Mouse (Mus musculus) liver, embryonic 14.5 days (tissue): ENCODE measurements around the gene Cerk. TPM values are rescaled to one million over a fixed set of nuclear protein-coding genes. Genes with fewer than 3 reads are reported as not detected.
"Not testable (repeated sequence)": the region's sequence is repeated elsewhere in the genome, so short reads cannot be mapped to it uniquely, and the experiment has no call there.

Experiments
- ATAC-seq: fragments of 200-750 bp; cut with Nextera tagmentation; 2 replicates; pipeline ENCODE4 v1.8.0; 2017; ENCODE audit warnings: moderate number of reproducible peaks, mild to moderate bottlenecking, moderate library complexity; ENCODE audit not compliant: insufficient read depth
- DNase-seq, 3 experiments: peaks; one replicate each; pipeline ENCODE4 v3.0.0-alpha.2; 2012 to 2013; ENCODE audit warnings: low read depth in 3 of 3, low spot score in 3 of 3
- H3K27ac ChIP-seq: fragments of 300-500 bp; sonication (generic); 2 replicates; pipeline ENCODE4 v1.5.1; 2014; ENCODE audit warnings: moderate library complexity, mild to moderate bottlenecking, control low read depth, inconsistent platforms
- H3K27me3 ChIP-seq: fragments of 300-500 bp; sonication (generic); 2 replicates; pipeline ENCODE4 v1.6.1; 2014; ENCODE audit warnings: mild to moderate bottlenecking, low read length, moderate library complexity; ENCODE audit not compliant: control insufficient read depth, insufficient read depth
- H3K36me3 ChIP-seq: fragments of 300-500 bp; sonication (generic); replicated peaks from 2 replicates; pipeline ENCODE4 v1.6.1; 2014; ENCODE audit warnings: low read depth; ENCODE audit not compliant: control insufficient read depth, insufficient read depth
- H3K4me1 ChIP-seq, 2 experiments: fragments of 200-500 bp in 1 of 2; fragments of 300-500 bp in 1 of 2; sonication (generic) in 1 of 2; replicated peaks; 2 replicates each; pipeline ENCODE4 v1.6.1; 2012 to 2014; ENCODE audit warnings: antibody characterized with exemption in 1 of 2, inconsistent platforms in 1 of 2, low read length in 1 of 2; ENCODE audit not compliant: control insufficient read depth in 2 of 2, insufficient read depth in 2 of 2
- H3K4me2 ChIP-seq: fragments of 300-500 bp; sonication (generic); 2 replicates; pipeline ENCODE4 v1.6.1; 2014; ENCODE audit warnings: low read depth, mild to moderate bottlenecking, control low read depth, moderate library complexity
- H3K4me3 ChIP-seq, 2 experiments: fragments of 200-500 bp in 1 of 2; fragments of 300-500 bp in 1 of 2; sonication (generic) in 1 of 2; 2 replicates each; pipeline ENCODE4 v1.5.1; 2012 to 2014; ENCODE audit warnings: low read depth in 2 of 2, low read length in 2 of 2, mild to moderate bottlenecking in 2 of 2, control low read depth in 1 of 2, inconsistent platforms in 1 of 2, moderate library complexity in 1 of 2; ENCODE audit not compliant: insufficient read depth in 1 of 2
- H3K9ac ChIP-seq: fragments of 300-500 bp; sonication (generic); replicated peaks from 2 replicates; pipeline ENCODE4 v1.6.1; 2014; ENCODE audit warnings: mild to moderate bottlenecking, control low read depth, moderate library complexity
- H3K9me3 ChIP-seq: fragments of 300-500 bp; sonication (generic); 2 replicates; pipeline ENCODE4 v1.6.1; 2016; ENCODE audit warnings: low read length, mixed read lengths; ENCODE audit not compliant: control insufficient read depth
- CTCF ChIP-seq: IDR thresholded peaks from 2 replicates; pipeline ENCODE4 v1.5.1; 2016; ENCODE audit warnings: antibody characterized with exemption, low read depth, control low read depth
- EP300 ChIP-seq: IDR thresholded peaks from 2 replicates; pipeline ENCODE4 v1.6.1; 2016; ENCODE audit warnings: antibody characterized with exemption, low read depth
- WGBS: fragments of 180-500 bp; shearing (Covaris S2); extraction: QIAGEN DNeasy Blood & Tissue Kit; methylation state at CpG from one replicate; pipeline ENCODE4 v1.1.7; 2014; ENCODE audit not compliant: insufficient replicate concordance; 5-methylcytosine and 5-hydroxymethylcytosine counted together
- polyA plus RNA-seq, 2 experiments: library from polyadenylated mRNA; depleted of rRNA in 1 of 2; stranded (reverse) in 1 of 2; unstranded in 1 of 2; fragments of >200 nt; fragmentation: Nextera tagmentation in 1 of 2; extraction: Ambion mirVana in 1 of 2; gene quantifications; 2 replicates each; pipeline versions ENCODE4 v1.2.1 to v1.2.3; 2012 to 2014

The Cerk gene
- polyA plus RNA-seq, 2 experiments, result 2.7 to 2.9 TPM

DNA sequence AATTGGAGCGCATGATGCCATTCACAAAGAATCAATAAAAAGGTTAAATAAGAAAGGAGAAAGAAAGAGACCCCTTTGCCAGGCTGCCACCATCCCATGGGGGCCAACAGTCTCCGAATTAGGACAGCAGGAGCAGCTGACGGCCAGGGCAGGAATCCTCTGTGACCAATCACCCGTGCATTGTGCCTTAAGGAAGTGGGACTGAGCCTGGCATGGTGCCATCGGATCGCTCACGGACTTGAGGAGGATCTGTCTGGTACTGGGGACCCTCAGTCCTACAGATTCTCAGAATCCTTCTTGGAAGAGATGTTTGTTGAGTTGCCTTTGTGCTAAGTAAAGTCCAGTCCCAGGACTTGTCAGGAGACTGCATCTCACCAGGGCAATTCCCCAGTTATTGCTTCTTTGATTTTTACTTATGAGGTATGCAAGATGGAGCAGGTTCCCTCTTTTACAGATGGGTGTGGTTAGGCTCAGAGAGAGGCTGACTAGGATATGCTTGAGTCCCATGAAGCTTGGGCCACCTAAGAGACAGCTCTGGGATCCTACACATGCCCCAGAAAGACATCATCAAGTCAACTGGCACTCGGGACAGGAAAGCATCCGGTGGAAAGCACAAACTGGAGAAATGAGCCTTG, 15.9 kb upstream of the Cerk start:
- Histone ChIP-seq H3K4me1 (peaks cover 4 to 17% of the 10 kb centered on the region in 2 experiments; a peak in 2 of 4 replicates), H3K27me3 (no peaks in the 10 kb centered on the region), H3K4me3 (no peak overlapping the region), H3K27ac (no peak overlapping the region), H3K36me3 (no peaks in the 10 kb centered on the region), H3K4me2 (no peak overlapping the region), H3K9me3 (no peaks in the 10 kb centered on the region), H3K9ac (no peak overlapping the region)
- TF ChIP-seq CTCF (no peak), EP300 (no peak)
- DNase-seq (no peak), ATAC-seq (no peak)
- WGBS, result 66% methylated on average over 9 of the region's 9 CpGs

DNA sequence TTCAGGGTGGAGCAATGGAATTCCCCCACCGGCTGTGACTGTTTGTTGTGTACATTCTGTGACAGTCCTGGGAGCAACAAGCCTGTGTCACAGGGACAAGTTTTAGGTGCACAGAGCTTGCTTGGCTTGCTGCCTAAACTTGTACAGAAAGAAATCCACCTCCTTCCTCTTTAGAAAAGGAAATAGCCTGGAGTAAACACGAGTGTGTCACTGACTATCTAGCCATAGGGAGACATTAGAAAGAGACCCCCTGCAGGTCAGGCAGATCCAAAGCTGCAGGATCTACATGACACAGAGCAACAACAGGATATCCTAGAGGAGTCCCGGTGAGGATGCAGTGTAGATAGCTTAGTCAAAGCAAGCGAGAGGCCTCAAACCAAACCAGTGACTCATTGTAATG, 15.2 kb upstream of the Cerk start:
- no peak for TF ChIP-seq EP300
- no peak for TF ChIP-seq CTCF
- Histone ChIP-seq H3K27me3 (no peaks in the 10 kb centered on the region), H3K9me3 (no peaks in the 10 kb centered on the region), H3K4me2 (no peak overlapping the region), H3K9ac (no peak overlapping the region), H3K4me1 (peaks cover 4 to 17% of the 10 kb centered on the region in 2 experiments; a peak in 2 of 4 replicates), H3K27ac (no peak overlapping the region), H3K36me3 (no peaks in the 10 kb centered on the region), H3K4me3 (no peak overlapping the region)
- 22% methylated on average over 4 of the region's 4 CpGs for WGBS
- no peak for ATAC-seq
- no peak for DNase-seq

DNA sequence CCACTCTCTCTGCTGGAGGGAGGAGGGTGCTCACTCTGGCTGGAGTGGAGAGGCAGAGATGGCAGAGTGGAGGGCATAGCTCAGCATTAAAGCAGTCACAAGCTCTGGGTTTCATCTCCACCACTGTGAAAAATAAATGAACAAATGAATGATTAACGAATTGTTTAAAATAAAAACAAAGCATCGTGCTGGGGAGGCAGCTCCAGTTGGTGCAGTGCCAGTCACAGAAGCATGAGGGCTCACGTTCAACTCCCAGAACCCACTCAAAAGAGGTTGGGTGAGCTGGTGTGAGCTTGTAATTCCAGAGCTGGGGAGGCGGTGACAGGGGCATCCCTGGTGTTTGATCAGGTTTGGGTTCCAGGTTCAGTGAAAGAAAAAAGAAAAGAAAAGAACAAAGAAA, 14.2 kb upstream of the Cerk start:
- WGBS, result 51% methylated on average over 4 of the region's 4 CpGs
- Histone ChIP-seq H3K27ac (no peak overlapping the region), H3K9me3 (no peaks in the 10 kb centered on the region), H3K4me3 (no peak overlapping the region), H3K4me2 (no peak overlapping the region), H3K9ac (no peak overlapping the region), H3K36me3 (no peaks in the 10 kb centered on the region), H3K4me1 (peaks cover 4 to 17% of the 10 kb centered on the region in 2 experiments; a peak in 2 of 4 replicates), H3K27me3 (no peaks in the 10 kb centered on the region)
- ATAC-seq (no peak), DNase-seq (no peak)
- TF ChIP-seq CTCF (no peak), EP300 (no peak)

DNA sequence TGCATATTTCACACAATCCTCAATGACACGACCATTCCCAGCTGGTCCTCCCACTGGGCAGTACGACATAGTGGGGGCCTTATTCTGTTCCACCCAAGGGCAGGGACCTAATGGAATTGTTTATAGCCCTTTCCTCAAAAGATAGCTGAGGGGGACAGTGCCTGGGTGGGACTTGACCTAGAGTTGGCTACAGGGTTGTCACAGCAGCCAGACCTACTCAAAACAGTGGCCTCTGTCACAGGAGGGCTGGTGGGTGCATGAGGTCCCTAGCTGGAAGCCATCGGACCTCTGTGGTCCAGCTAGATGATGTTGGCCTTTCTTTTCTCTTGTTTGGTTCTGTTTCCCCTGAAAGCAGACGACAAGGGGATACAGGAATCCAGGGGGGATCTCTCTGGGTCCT, 13.5 kb upstream of the Cerk start:
- H3K27me3 ChIP-seq, result no peaks in the 10 kb centered on the region
- no peak overlapping the region for H3K9ac ChIP-seq
- H3K4me2 ChIP-seq, result no peak overlapping the region
- H3K27ac ChIP-seq, result no peak overlapping the region
- peaks cover 4 to 17% of the 10 kb centered on the region in 2 experiments; a peak in 2 of 4 replicates for H3K4me1 ChIP-seq
- H3K4me3 ChIP-seq, result no peak overlapping the region
- ATAC-seq, result no peak
- TF ChIP-seq EP300 (no peak), CTCF (no peak)
- DNase-seq, result no peak
- H3K9me3 ChIP-seq, result no peaks in the 10 kb centered on the region
- 47% methylated on average over 4 of the region's 4 CpGs for WGBS
- no peaks in the 10 kb centered on the region for H3K36me3 ChIP-seq

DNA sequence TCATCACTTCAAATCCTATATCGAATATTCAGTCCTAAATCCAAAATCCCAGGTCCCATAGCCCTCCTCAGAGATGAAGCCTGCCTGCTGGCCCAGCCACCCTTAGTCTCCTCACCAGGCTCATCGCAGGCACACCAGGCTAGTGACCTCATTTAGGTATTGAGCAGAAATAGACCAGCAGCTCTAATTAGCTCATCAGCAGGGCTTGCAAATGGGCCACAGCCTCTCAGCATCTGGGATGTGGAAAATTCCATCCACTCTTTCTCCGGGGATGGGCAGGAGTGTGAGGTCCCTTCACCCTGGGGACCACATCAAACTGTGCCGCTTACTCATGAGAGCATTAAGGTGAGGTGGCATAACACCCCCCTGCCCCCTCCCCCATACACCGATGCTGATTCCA, 13.1 kb upstream of the Cerk start:
- Histone ChIP-seq H3K27ac (no peak overlapping the region), H3K9me3 (no peaks in the 10 kb centered on the region), H3K4me1 (peaks cover 4 to 16% of the 10 kb centered on the region in 2 experiments; a peak in 2 of 4 replicates), H3K9ac (no peak overlapping the region), H3K36me3 (no peaks in the 10 kb centered on the region), H3K4me3 (no peak overlapping the region), H3K4me2 (no peak overlapping the region), H3K27me3 (no peaks in the 10 kb centered on the region)
- 70% methylated on average over 5 of the region's 5 CpGs for WGBS
- DNase-seq (no peak), ATAC-seq (no peak)
- TF ChIP-seq CTCF, result no peak
- TF ChIP-seq EP300, result no peak

DNA sequence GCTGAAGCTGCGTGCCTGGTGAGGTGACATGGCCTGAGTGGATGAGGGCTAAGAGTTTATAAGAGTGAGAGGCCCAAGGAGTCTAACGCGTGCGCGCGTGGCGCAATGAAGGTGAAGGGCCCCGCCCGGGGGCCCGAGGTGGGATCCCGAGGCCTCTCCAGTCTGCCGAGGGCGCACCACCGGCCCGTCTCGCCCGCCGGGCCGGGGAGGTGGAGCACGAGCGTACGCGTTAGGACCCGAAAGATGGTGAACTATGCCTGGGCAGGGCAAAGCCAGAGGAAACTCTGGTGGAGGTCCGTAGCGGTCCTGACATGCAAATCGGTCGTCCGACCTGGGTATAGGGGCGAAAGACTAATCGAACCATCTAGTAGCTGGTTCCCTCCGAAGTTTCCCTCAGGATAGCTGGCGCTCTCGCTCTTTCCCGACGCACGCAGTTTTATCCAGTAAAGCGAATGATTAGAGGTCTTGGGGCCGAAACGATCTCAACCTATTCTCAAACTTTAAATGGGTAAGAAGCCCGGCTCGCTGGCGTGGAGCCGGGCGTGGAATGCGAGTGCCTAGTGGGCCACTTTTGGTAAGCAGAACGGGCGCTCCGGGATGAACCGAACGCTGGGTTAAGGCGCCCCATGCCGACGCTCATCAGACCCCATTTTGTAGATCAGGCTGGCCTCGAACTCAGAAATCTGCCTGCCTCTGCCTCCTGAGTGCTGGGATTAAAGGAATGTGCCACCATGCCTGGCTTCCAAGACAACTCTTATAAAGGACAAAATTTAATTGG, 8.9 kb upstream of the Cerk start:
- not testable (repeated sequence) for H3K4me2 ChIP-seq, H3K27ac ChIP-seq, H3K27me3 ChIP-seq, H3K4me3 ChIP-seq, H3K9me3 ChIP-seq, DNase-seq, H3K36me3 ChIP-seq, H3K9ac ChIP-seq, H3K4me1 ChIP-seq
- ATAC-seq, result peak; percentile 100
- 72% methylated on average over 55 of the region's 55 CpGs for WGBS
